Mouse (Mus musculus) cortical plate, adult 2 months (tissue): ENCODE measurements at regions not wholly inside any gene's neighbourhood (a gene's known extent, or its start where the extent isn't known, plus 50 kb on each side); places are given as distances from the start of the nearest gene placed in this dataset.

Experiments
- H3K27ac ChIP-seq: fragments of 200-500 bp; 2 replicates; pipeline ENCODE4 v1.5.1; 2012; ENCODE audit warnings: low read length, control low read depth, inconsistent platforms; ENCODE audit not compliant: insufficient read depth
- H3K4me1 ChIP-seq: fragments of 200-500 bp; 2 replicates; pipeline ENCODE4 v1.6.1; 2011; ENCODE audit warnings: low read length; ENCODE audit not compliant: control insufficient read depth, insufficient read depth
- H3K4me3 ChIP-seq: fragments of 200-500 bp; 2 replicates; pipeline ENCODE4 v1.5.1; 2011; ENCODE audit warnings: mild to moderate bottlenecking, low read length, control low read depth; ENCODE audit not compliant: insufficient read depth
- CTCF ChIP-seq: fragments of 200-500 bp; IDR thresholded peaks from 2 replicates; pipeline ENCODE4 v1.5.1; 2011; ENCODE audit warnings: mild to moderate bottlenecking, control low read depth, low read length; ENCODE audit not compliant: insufficient read depth; ENCODE audit errors: extremely low read depth
- POLR2A ChIP-seq: fragments of 200-500 bp; IDR thresholded peaks from 2 replicates; pipeline ENCODE4 v1.6.1; 2011; ENCODE audit warnings: mild to moderate bottlenecking, low read length, control low read depth; ENCODE audit not compliant: insufficient read depth; ENCODE audit errors: extremely low read depth

GRCm38 (mm10) chr13:83984651-83985331 is 237.3 kb upstream of the Tmem161b start:
- H3K27ac ChIP-seq, result peak overlapping the region; percentile 15
- no peaks in the 10 kb centered on the region; the same call in 1 of the 2 replicates for H3K4me1 ChIP-seq
- peak overlapping the region; percentile 25; the same call in 1 of the 2 replicates for H3K4me3 ChIP-seq
- TF ChIP-seq CTCF, result no peak
- TF ChIP-seq POLR2A, result no peak

GRCm38 (mm10) chr13:83987746-83988423 is 234.2 kb upstream of the Tmem161b start:
- peak overlapping the region; percentile 29 for H3K4me3 ChIP-seq
- TF ChIP-seq POLR2A (no peak), CTCF (no peak)
- H3K4me1 ChIP-seq, result no peaks in the 10 kb centered on the region; the same call in 1 of the 2 replicates
- H3K27ac ChIP-seq, result no peak overlapping the region

- H3K27ac ChIP-seq, result no peak overlapping the region
- TF ChIP-seq CTCF (no peak), POLR2A (no peak)
- H3K4me3 ChIP-seq, result no peak overlapping the region
- H3K4me1 ChIP-seq, result no peaks in the 10 kb centered on the region; the same call in 1 of the 2 replicates
Measured at GRCm38 (mm10) chr13:83988517-83988916, 233.6 kb upstream of the Tmem161b start.

- TF ChIP-seq POLR2A (no peak), CTCF (no peak)
- no peak overlapping the region for H3K4me3 ChIP-seq
- H3K4me1 ChIP-seq, result no peaks in the 10 kb centered on the region
- H3K27ac ChIP-seq, result no peak overlapping the region
Measured at GRCm38 (mm10) chr13:83997599-83998369, 224.3 kb upstream of the Tmem161b start.

GRCm38 (mm10) chr13:84021771-84022170 is 200.3 kb upstream of the Tmem161b start:
- Histone ChIP-seq H3K4me3 (no peak overlapping the region), H3K27ac (no peak overlapping the region), H3K4me1 (no peaks in the 10 kb centered on the region)
- TF ChIP-seq CTCF (no peak), POLR2A (no peak)

- no peak for TF ChIP-seq POLR2A
- TF ChIP-seq CTCF, result no peak
- Histone ChIP-seq H3K4me1 (no peaks in the 10 kb centered on the region), H3K27ac (no peak overlapping the region), H3K4me3 (no peak overlapping the region)
Measured at GRCm38 (mm10) chr13:84023021-84023420, 199.1 kb upstream of the Tmem161b start.

GRCm38 (mm10) chr13:84023637-84024036 is 198.5 kb upstream of the Tmem161b start:
- no peaks in the 10 kb centered on the region for H3K4me1 ChIP-seq
- TF ChIP-seq CTCF (no peak), POLR2A (no peak)
- H3K4me3 ChIP-seq, result no peak overlapping the region
- no peak overlapping the region for H3K27ac ChIP-seq

GRCm38 (mm10) chr13:84025348-84025747 is 196.7 kb upstream of the Tmem161b start:
- Histone ChIP-seq H3K4me1 (no peaks in the 10 kb centered on the region), H3K27ac (no peak overlapping the region), H3K4me3 (no peak overlapping the region)
- no peak for TF ChIP-seq POLR2A
- TF ChIP-seq CTCF, result no peak

GRCm38 (mm10) chr13:84047736-84048135 is 174.4 kb upstream of the Tmem161b start:
- H3K27ac ChIP-seq, result no peak overlapping the region
- TF ChIP-seq POLR2A (no peak), CTCF (no peak)
- H3K4me1 ChIP-seq, result no peaks in the 10 kb centered on the region
- no peak overlapping the region for H3K4me3 ChIP-seq

- H3K4me3 ChIP-seq, result no peak overlapping the region
- H3K4me1 ChIP-seq, result peaks cover 2% of the 10 kb centered on the region
- H3K27ac ChIP-seq, result no peak overlapping the region
- TF ChIP-seq CTCF (no peak), POLR2A (no peak)
Measured at GRCm38 (mm10) chr13:84052221-84052620, 169.9 kb upstream of the Tmem161b start.
